Mouse (Mus musculus) olfactory bulb, adult 2 months (tissue): ENCODE results near the gene Phf20. TPM values are rescaled to one million over a fixed set of nuclear protein-coding genes. Genes with fewer than 3 reads are reported as not detected.

Experiments
- H3K27ac ChIP-seq: fragments of 200-500 bp; 2 replicates; pipeline ENCODE4 v1.5.1; 2012; ENCODE audit warnings: low read depth, low read length; ENCODE audit not compliant: insufficient read depth
- H3K4me1 ChIP-seq: fragments of 200-500 bp; 2 replicates; pipeline ENCODE4 v1.6.1; 2012; ENCODE audit warnings: low read length; ENCODE audit not compliant: control insufficient read depth, insufficient read depth
- H3K4me3 ChIP-seq: fragments of 200-500 bp; 2 replicates; pipeline ENCODE4 v1.5.1; 2012; ENCODE audit warnings: mild to moderate bottlenecking, low read depth, low read length, moderate library complexity; ENCODE audit not compliant: insufficient read depth
- CTCF ChIP-seq: fragments of 200-500 bp; IDR thresholded peaks from 2 replicates; pipeline ENCODE4 v1.5.1; 2012; ENCODE audit warnings: low read depth, mild to moderate bottlenecking, low read length, moderate library complexity; ENCODE audit not compliant: insufficient read depth
- POLR2A ChIP-seq: fragments of 200-500 bp; IDR thresholded peaks from 2 replicates; pipeline ENCODE4 v1.6.1; 2012; ENCODE audit warnings: mild to moderate bottlenecking, low read depth, low read length, moderate library complexity; ENCODE audit not compliant: insufficient read depth
- WGBS: fragments of 180-500 bp; shearing (Covaris S2); methylation state at CpG from one replicate; pipeline ENCODE4 v1.1.7; 2018; 5-methylcytosine and 5-hydroxymethylcytosine counted together
- polyA plus RNA-seq: library from polyadenylated mRNA; stranded (reverse); fragments of >200 nt; gene quantifications from 2 replicates; pipeline ENCODE4 v1.2.4, GENCODE M21; 2012; ENCODE audit warnings: low replicate concordance; ENCODE audit not compliant: missing spikeins, insufficient read depth, insufficient read length

Gene Phf20
- polyA plus RNA-seq, 1 experiment: 586 TPM

DNA sequence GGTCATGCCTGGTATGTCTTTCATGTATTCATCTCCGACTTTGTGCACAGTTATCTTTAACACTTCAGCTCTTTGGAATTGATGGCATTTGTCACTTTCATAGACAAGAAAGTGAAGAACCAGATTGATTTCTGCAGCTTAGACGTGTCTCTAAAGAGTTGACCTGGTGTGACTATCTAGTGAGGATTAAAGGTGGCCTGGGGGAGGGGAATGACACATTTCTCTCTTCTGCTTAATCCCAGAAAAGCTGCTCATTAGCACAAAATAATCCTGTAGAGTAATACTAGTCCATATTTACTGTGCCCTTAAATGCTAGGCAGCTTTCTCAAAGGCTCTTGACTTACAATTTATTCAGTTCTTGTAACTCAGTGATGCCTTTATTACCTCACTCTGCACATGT lies 88.9 kb downstream of the Phf20 start:
- 83% methylated on average over 2 of the region's 2 CpGs for WGBS
- H3K4me1 ChIP-seq: no peaks in the 10 kb centered on the region
- no peak overlapping the region for H3K4me3 ChIP-seq
- no peak for TF ChIP-seq CTCF
- no peak for TF ChIP-seq POLR2A
- no peak overlapping the region for H3K27ac ChIP-seq

DNA sequence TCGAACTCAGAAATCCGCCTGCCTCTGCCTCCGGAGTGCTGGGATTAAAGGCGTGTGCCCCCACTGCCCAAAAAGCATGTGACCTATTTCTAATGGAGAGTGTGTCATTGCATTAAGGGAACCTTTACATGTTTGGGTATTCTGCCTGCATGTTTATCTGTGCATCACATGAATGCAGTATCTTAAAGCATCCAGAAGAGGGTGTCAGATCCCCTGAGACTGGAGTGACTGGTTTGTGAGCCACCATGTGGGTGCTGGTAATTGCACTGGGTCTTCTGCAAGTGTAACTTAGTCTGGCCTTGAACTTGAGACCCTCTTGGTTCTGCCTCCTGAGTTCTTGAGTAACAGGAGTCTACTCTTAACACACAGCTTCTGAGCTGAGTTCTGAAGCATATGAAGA lies 90.5 kb downstream of the Phf20 start:
- H3K4me3 ChIP-seq: no peak overlapping the region
- 96% methylated on average over 4 of the region's 4 CpGs for WGBS
- TF ChIP-seq CTCF (no peak), POLR2A (no peak)

DNA sequence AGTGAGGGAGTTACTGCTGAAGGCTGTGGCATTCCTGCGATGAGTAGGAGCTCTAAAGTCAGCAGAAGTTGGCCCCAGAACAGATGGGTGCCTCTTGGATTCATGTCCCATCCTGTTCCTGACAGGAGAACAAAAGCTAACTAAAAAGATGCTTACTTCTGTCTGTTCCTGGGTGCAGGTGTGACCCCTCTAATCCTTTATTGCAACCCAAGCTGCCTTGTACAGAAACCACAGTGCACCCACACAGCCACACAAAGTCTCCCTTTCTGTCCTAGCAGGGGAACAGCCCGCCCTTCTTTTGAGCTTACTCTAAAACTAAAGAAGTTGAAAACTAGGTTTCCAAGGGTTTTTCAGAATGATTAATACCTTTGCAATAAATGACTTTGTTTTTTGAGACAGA lies 92.0 kb downstream of the Phf20 start:
- H3K4me1 ChIP-seq: no peaks in the 10 kb centered on the region
- TF ChIP-seq POLR2A: no peak
- no peak for TF ChIP-seq CTCF
- H3K27ac ChIP-seq: no peak overlapping the region
- 82% methylated on average over 2 of the region's 2 CpGs for WGBS
- no peak overlapping the region for H3K4me3 ChIP-seq

More for the DNA sequence above, 90.5 kb downstream of the Phf20 start:
- no peak overlapping the region for H3K27ac ChIP-seq
- H3K4me1 ChIP-seq: no peaks in the 10 kb centered on the region

DNA sequence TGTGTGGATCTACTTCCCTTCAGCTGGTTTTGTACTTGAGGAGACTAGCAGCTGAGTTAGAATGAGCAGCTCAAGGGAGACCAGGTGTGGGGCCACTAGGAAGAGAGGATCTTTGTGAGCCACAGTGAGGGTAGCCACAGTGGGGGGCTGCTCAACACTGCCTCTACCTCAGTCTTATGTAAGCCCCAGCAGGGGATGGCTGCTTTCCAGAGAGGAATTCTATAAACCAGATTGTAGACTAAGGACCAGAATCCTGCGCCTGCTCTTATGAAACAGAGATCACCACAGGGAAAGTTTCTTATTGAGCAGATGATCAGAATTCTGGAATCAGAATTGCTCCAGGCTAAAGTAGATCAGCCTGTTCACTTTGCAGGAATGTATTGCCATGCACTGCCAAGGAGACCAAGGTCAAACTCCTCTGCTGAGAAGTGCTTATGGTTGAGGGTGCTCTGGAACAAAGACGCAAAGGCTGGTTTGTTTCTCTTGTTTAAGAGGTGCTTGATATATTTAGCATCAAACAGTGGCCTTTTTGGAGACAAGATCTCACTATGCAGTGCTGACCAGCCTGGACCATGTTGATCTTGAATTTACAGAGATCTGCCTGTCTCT lies 93.4 kb downstream of the Phf20 start:
- TF ChIP-seq CTCF (no peak), POLR2A (no peak)
- no peaks in the 10 kb centered on the region; the same call in 1 of the 2 replicates for H3K4me1 ChIP-seq
- peak overlapping the region; percentile 16; the same call in 1 of the 2 replicates for H3K27ac ChIP-seq
- no peak overlapping the region for H3K4me3 ChIP-seq
- WGBS: 76% methylated on average over 2 of the region's 2 CpGs

DNA sequence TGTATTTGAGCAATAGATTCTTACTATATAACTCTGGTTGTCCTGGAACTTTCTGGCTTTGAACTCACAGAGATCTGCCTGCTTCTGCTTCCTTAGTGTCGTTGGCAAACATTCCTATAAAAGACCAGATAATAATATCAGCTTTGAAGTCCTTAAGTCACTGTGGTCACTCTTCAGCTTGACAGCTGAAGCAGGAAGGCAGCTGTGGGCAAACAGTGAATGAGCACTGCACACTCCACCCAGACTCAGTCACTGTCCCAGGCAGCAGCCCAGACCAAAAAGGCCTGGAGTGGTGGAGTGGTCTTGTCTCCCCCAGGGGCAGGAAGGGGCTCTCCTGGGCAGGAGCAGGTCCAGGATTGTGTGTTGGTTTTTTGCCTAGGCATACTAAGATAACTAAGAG lies 95.7 kb downstream of the Phf20 start:
- no peak for TF ChIP-seq CTCF
- no peak for TF ChIP-seq POLR2A
- no peak overlapping the region for H3K4me3 ChIP-seq
- H3K27ac ChIP-seq: no peak overlapping the region
- 96% methylated on average over 1 of the region's 1 CpGs for WGBS
- peaks cover 3% of the 10 kb centered on the region for H3K4me1 ChIP-seq

DNA sequence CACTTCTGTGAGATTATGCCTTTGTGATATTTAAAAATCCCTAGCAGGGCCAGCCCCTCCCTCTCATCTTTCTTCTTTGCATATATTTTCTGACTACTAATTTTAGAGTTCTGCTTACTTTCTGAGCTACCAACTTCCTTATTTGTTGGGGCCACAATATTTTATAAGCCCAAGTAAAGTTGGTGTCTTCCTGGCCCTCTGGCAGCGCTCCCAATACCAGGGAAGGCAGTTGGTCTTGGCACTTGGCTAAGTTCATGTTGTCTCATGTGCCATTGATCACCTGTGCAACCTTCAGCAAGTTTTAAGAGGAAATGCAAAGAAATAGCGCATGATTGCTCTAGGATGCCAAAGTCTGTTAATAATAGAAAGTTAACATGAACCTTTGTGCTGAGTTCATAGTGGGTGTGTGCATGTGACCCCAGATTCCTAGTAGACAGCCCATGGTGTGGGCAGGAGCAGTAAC lies 99.4 kb downstream of the Phf20 start:
- Histone ChIP-seq H3K27ac (no peak overlapping the region), H3K4me1 (peaks cover 8% of the 10 kb centered on the region), H3K4me3 (no peak overlapping the region)
- WGBS: 90% methylated on average over 2 of the region's 2 CpGs
- TF ChIP-seq CTCF (no peak), POLR2A (no peak)

DNA sequence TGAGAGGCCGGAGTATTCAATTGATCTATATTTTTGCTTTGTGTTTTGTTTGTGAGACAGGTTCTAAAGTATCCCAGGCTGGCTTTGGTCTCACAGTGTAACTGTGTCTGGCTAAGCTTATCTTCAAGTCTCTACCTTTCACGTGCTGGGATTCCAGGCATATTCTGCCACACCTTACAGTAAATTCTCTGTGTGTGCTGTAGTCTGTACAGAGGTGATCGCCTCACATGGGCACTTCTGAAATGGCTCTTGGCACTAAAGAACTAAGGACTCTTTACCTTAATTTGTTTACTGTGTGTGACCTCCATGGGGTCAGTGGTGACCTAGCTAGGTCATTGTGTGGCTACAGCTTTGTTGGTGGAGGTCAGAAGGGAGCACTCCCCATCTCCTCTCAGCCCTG lies 99.9 kb downstream of the Phf20 start:
- WGBS: 93% methylated on average over 3 of the region's 3 CpGs

DNA sequence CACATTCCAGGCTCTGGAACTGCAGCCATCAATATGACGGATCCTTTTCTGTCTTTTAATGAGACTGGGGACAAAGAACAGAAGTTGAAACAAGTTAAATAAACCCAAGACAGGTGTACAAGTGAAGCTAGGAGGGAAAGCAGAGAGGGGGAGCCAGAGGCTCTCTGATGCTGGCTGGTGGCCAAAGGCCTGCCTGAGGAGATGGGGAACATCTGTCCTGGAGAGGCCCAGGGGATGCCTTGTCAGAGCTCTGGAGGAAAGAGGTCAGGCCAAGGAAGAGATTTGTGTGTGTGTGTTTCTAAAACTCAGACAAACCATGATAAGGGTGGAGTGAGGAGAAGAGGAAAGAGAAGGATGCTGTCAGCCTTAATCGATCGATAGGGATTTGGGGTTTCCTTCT lies 101.4 kb downstream of the Phf20 start:
- Histone ChIP-seq H3K27ac (no peak overlapping the region), H3K4me1 (peaks cover 8% of the 10 kb centered on the region), H3K4me3 (no peak overlapping the region)
- WGBS: 90% methylated on average over 3 of the region's 3 CpGs
- TF ChIP-seq POLR2A: no peak
- TF ChIP-seq CTCF: no peak

More for the DNA sequence above, 99.9 kb downstream of the Phf20 start:
- Histone ChIP-seq H3K4me1 (peaks cover 8% of the 10 kb centered on the region), H3K27ac (no peak overlapping the region), H3K4me3 (no peak overlapping the region)
- TF ChIP-seq POLR2A: no peak
- TF ChIP-seq CTCF: no peak

DNA sequence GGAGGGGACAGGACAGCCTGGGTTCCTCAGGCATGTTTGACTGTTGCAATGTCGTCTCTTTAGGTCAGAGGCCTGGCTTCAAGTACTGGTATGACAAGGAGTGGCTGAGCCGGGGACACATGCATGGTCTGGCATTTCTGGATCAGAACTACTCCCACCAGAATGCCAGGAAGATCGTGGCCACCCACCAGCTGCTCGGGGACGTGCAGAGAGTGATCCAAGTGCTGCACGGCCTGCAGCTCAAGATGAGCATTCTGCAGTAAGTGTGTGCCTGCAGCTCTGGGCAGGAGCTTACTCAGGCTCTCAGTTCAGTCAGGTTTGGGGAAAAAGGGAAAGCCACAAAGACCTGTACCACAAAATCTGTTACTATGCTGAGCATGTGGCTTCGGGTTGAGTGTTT lies 102.2 kb downstream of the Phf20 start:
- Histone ChIP-seq H3K27ac (peak overlapping the region; percentile 41), H3K4me3 (no peak overlapping the region), H3K4me1 (peaks cover 8% of the 10 kb centered on the region)
- TF ChIP-seq CTCF (no peak), POLR2A (no peak)
- 49% methylated on average over 7 of the region's 7 CpGs for WGBS

DNA sequence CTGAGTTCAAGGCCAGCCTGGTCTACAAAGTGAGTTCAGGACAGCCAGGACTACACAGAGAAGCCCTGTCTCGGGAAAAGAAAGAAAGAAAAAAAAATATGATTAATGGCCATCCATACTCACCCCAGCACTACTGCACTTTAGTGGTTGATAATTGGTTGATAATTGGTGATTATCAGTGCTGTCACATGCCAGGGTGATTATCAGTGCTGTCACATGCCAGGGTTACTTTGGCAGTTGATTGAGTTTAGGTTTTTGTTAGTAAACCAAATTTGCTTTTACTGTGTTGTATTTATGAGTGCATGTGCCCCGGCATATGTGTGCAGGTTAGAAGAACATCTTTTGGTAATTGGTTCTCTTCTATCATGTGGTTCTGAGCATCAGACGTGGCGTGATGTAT lies 105.8 kb downstream of the Phf20 start:
- WGBS: 83% methylated on average over 4 of the region's 4 CpGs
- Histone ChIP-seq H3K4me3 (no peak overlapping the region), H3K4me1 (peaks cover 5% of the 10 kb centered on the region), H3K27ac (no peak overlapping the region)
- TF ChIP-seq CTCF: no peak
- TF ChIP-seq POLR2A: no peak
